Mouse (Mus musculus) CH12.LX (cell line): ENCODE results near the gene Prr5. TPM values are rescaled to one million over a fixed set of nuclear protein-coding genes. Genes with fewer than 3 reads are reported as not detected.

Experiments
- DNase-seq: peaks from one replicate; pipeline ENCODE4 v3.0.0-alpha.2; 2013; ENCODE audit errors: extremely low read depth
- H3K27ac ChIP-seq: 2 replicates; pipeline ENCODE4 v1.5.1; 2012; ENCODE audit warnings: low read depth, mild to moderate bottlenecking, control low read depth, moderate library complexity; ENCODE audit not compliant: insufficient read depth
- H3K27me3 ChIP-seq: replicated peaks from 2 replicates; pipeline ENCODE3; 2012; ENCODE audit warnings: inconsistent platforms
- H3K36me3 ChIP-seq, 2 experiments: replicated peaks in 1 of 2; 2 replicates each; pipeline versions ENCODE3 to v1.6.1; 2012; ENCODE audit warnings: inconsistent platforms in 1 of 2, low read length in 1 of 2, mild to moderate bottlenecking in 1 of 2, mixed read lengths in 1 of 2, moderate library complexity in 1 of 2; ENCODE audit not compliant: control insufficient read depth in 1 of 2, insufficient read depth in 1 of 2
- H3K4me1 ChIP-seq, 2 experiments: 2 replicates each; pipeline ENCODE4 v1.6.1; 2012; ENCODE audit warnings: inconsistent platforms in 1 of 2, moderate library complexity in 1 of 2; ENCODE audit not compliant: insufficient read depth in 2 of 2, control insufficient read depth in 1 of 2
- H3K4me2 ChIP-seq: 2 replicates; pipeline ENCODE4 v1.6.1; 2012; ENCODE audit warnings: low read depth, mild to moderate bottlenecking, control low read depth; ENCODE audit not compliant: poor library complexity, insufficient read depth, severe bottlenecking
- H3K4me3 ChIP-seq, 3 experiments: fragments of 150-350 bp in 1 of 3; sonication (generic) in 1 of 3; replicated peaks in 1 of 3; 2 replicates each; pipeline versions ENCODE3 to v1.5.1; 2011 to 2012; ENCODE audit warnings: low read depth in 2 of 3, low read length in 2 of 3, mild to moderate bottlenecking in 2 of 3, moderate library complexity in 2 of 3, control low read depth in 1 of 3, improper control_type of control experiment in 1 of 3, inconsistent platforms in 1 of 3, mixed read lengths in 1 of 3; ENCODE audit not compliant: poor library complexity in 1 of 3
- H3K79me2 ChIP-seq: replicated peaks from 2 replicates; pipeline ENCODE4 v1.6.1; 2012; ENCODE audit warnings: mild to moderate bottlenecking, moderate library complexity; ENCODE audit not compliant: control insufficient read depth, poor library complexity, insufficient read depth, severe bottlenecking; ENCODE audit errors: extremely low read depth
- H3K9ac ChIP-seq: 2 replicates; pipeline ENCODE4 v1.6.1; 2012; ENCODE audit warnings: low read depth, mild to moderate bottlenecking, control low read depth, moderate library complexity; ENCODE audit not compliant: insufficient read depth
- H3K9me3 ChIP-seq: replicated peaks from 2 replicates; pipeline ENCODE3; 2012; ENCODE audit warnings: low read length, inconsistent platforms, mixed read lengths
- CHD2 ChIP-seq: IDR thresholded peaks from 2 replicates; pipeline ENCODE4 v1.6.1; 2011; ENCODE audit warnings: low read length, improper control_type of control experiment
- CTCF ChIP-seq, 2 experiments: IDR thresholded peaks in 1 of 2; conservative IDR thresholded peaks in 1 of 2; 2 replicates each; pipeline ENCODE4 v1.5.1; 2011 to 2012; ENCODE audit warnings: low read depth in 2 of 2, low read length in 2 of 2, improper control_type of control experiment in 1 of 2, inconsistent platforms in 1 of 2, mild to moderate bottlenecking in 1 of 2, moderate library complexity in 1 of 2
- ELF1 ChIP-seq: IDR thresholded peaks from 2 replicates; pipeline ENCODE4 v1.6.1; 2014; ENCODE audit warnings: low read depth, mild to moderate bottlenecking, inconsistent platforms, low read length, improper control_type of control experiment
- ETS1 ChIP-seq: conservative IDR thresholded peaks from 2 replicates; pipeline ENCODE4 v1.6.1; 2012; ENCODE audit warnings: low read depth, mild to moderate bottlenecking, inconsistent platforms, low read length, improper control_type of control experiment, moderate library complexity
- HCFC1 ChIP-seq: IDR thresholded peaks from 2 replicates; pipeline ENCODE4 v1.6.1; 2012; ENCODE audit warnings: low read depth, mild to moderate bottlenecking, inconsistent platforms, low read length, improper control_type of control experiment
- IRF4 ChIP-seq: IDR thresholded peaks from 2 replicates; pipeline ENCODE4 v1.6.1; 2014; ENCODE audit warnings: low read depth, mild to moderate bottlenecking, inconsistent platforms, low read length, improper control_type of control experiment
- JUND ChIP-seq: conservative IDR thresholded peaks from 2 replicates; pipeline ENCODE4 v1.6.1; 2011; ENCODE audit warnings: low read depth, low read length, improper control_type of control experiment
- KAT2A ChIP-seq: IDR thresholded peaks from 2 replicates; pipeline ENCODE4 v1.6.1; 2012; ENCODE audit warnings: low read length, improper control_type of control experiment, inconsistent platforms; ENCODE audit not compliant: insufficient replicate concordance
- MAFK ChIP-seq: IDR thresholded peaks from 2 replicates; pipeline ENCODE4 v1.6.1; 2011; ENCODE audit warnings: low read length, improper control_type of control experiment; ENCODE audit not compliant: insufficient replicate concordance
- MAX ChIP-seq: IDR thresholded peaks from 2 replicates; pipeline ENCODE4 v1.6.1; 2011; ENCODE audit warnings: low read length, improper control_type of control experiment
- MAZ ChIP-seq: IDR thresholded peaks from 2 replicates; pipeline ENCODE4 v1.6.1; 2012; ENCODE audit warnings: low read depth, mild to moderate bottlenecking, inconsistent platforms, low read length, improper control_type of control experiment, moderate library complexity
- MXI1 ChIP-seq: IDR thresholded peaks from 2 replicates; pipeline ENCODE4 v1.6.1; 2011; ENCODE audit warnings: mild to moderate bottlenecking, low read depth, low read length, improper control_type of control experiment
- MYC ChIP-seq: IDR thresholded peaks from 2 replicates; pipeline ENCODE4 v1.6.1; 2011; ENCODE audit warnings: low read depth, mild to moderate bottlenecking, improper control_type of control experiment, low read length
- NRF1 ChIP-seq: IDR thresholded peaks from 2 replicates; pipeline ENCODE4 v1.6.1; 2014; ENCODE audit warnings: low read depth, mild to moderate bottlenecking, inconsistent platforms, low read length, improper control_type of control experiment, moderate library complexity
- PAX5 ChIP-seq: IDR thresholded peaks from 2 replicates; pipeline ENCODE4 v1.6.1; 2012; ENCODE audit warnings: low read length, inconsistent platforms, mixed read lengths
- RAD21 ChIP-seq: IDR thresholded peaks from 2 replicates; pipeline ENCODE4 v1.6.1; 2011; ENCODE audit warnings: low read depth, mild to moderate bottlenecking, low read length, improper control_type of control experiment, moderate library complexity
- RCOR1 ChIP-seq: conservative IDR thresholded peaks from 2 replicates; pipeline ENCODE4 v1.6.1; 2012; ENCODE audit warnings: low read depth, mild to moderate bottlenecking, inconsistent platforms, low read length, improper control_type of control experiment
- TBP ChIP-seq: conservative IDR thresholded peaks from 2 replicates; pipeline ENCODE4 v1.6.1; 2011; ENCODE audit warnings: low read depth, low read length, improper control_type of control experiment
- TCF12 ChIP-seq: IDR thresholded peaks from 2 replicates; pipeline ENCODE4 v1.6.1; 2014; ENCODE audit warnings: low read depth, mild to moderate bottlenecking, inconsistent platforms, low read length, improper control_type of control experiment
- USF1 ChIP-seq: IDR thresholded peaks from 2 replicates; pipeline ENCODE4 v1.6.1; 2014; ENCODE audit warnings: low read depth, mild to moderate bottlenecking, inconsistent platforms, low read length, improper control_type of control experiment
- USF2 ChIP-seq: conservative IDR thresholded peaks from 2 replicates; pipeline ENCODE4 v1.6.1; 2011; ENCODE audit warnings: low read depth, low read length, improper control_type of control experiment
- ZKSCAN1 ChIP-seq: IDR thresholded peaks from 2 replicates; pipeline ENCODE4 v1.6.1; 2012; ENCODE audit warnings: low read depth, inconsistent platforms, low read length, improper control_type of control experiment, borderline replicate concordance
- ZNF384 ChIP-seq: IDR thresholded peaks from 2 replicates; pipeline ENCODE4 v1.6.1; 2012; ENCODE audit warnings: low read depth, low read length, improper control_type of control experiment, inconsistent platforms
- dilution Hi-C: fragments of 300-500 bp; cut with MboI; formaldehyde crosslinking; loops from 2 replicates; pipeline ENCODE4 v1.14.3; 2020; ENCODE audit warnings: low sequenced_read_pairs; ENCODE audit not compliant: extremely low pct_unique_long_range_greater_than_20kb, extremely low pct_ligation_motif_present
- in situ Hi-C: fragments of 300-500 bp; cut with MboI; formaldehyde crosslinking; loops from 3 replicates; pipeline ENCODE4 v1.14.3; 2019; ENCODE audit warnings: low sequenced_read_pairs, low pct_ligation_motif_present, low pct_unique_long_range_greater_than_20kb, mixed read lengths
- polyA plus RNA-seq: library from polyadenylated mRNA; unstranded; fragments of >175 nt; gene quantifications from 2 replicates; pipeline ENCODE4 v1.2.1, GENCODE M21; 2012; ENCODE audit warnings: low read depth; ENCODE audit not compliant: insufficient read length
- total RNA-seq, 2 experiments: library from RNA; depleted of rRNA; stranded (reverse); fragments of 300-350 nt in 1 of 2; fragments of >200 nt in 1 of 2; gene quantifications; 2 replicates each; pipeline ENCODE4 v1.2.3; 2012 to 2014

The Prr5 gene
- total and polyA plus RNA-seq, 3 experiments = 11.6 to 68.2 (median 19.7) TPM

- in situ Hi-C loops = no loop called here
- peak; percentile 66 for TF ChIP-seq MAFK
- TF ChIP-seq ELF1 = no peak
- H3K4me1 ChIP-seq = peaks cover 5 to 33% of the 10 kb centered on the region in 2 experiments
- no peaks in the 10 kb centered on the region for H3K27me3 ChIP-seq
- dilution Hi-C loops = no loop called here
- no peak overlapping the region for H3K4me3 ChIP-seq
- H3K4me2 ChIP-seq = no peak overlapping the region
- peaks cover 3% of the 10 kb centered on the region for H3K9me3 ChIP-seq
- no peak overlapping the region for H3K9ac ChIP-seq
- no peak for DNase-seq
- H3K36me3 ChIP-seq = peaks cover 88 to 100% of the 10 kb centered on the region in 2 experiments
- no peak overlapping the region for H3K27ac ChIP-seq
- H3K79me2 ChIP-seq = peaks cover 20% of the 10 kb centered on the region
Observed at GRCm38 (mm10) chr15:84691513-84691912, 22.1 kb downstream of the Prr5 start.

- TF ChIP-seq ELF1 (no peak), USF2 (no peak), CTCF (conservative IDR thresholded peaks at IDR 0.05 in 1 of 2, IDR thresholded peaks at IDR 0.05 in 1 of 2; ENCODE audit: low read depth in 2 of 2, low read length in 2 of 2) (peak in 1 of 2 experiments; percentile 5; a peak in 1 of 4 replicates), MYC (no peak)
- Histone ChIP-seq H3K27ac (no peak overlapping the region), H3K36me3 (peaks cover 96 to 100% of the 10 kb centered on the region in 2 experiments), H3K9ac (no peak overlapping the region), H3K9me3 (peaks cover 3% of the 10 kb centered on the region), H3K27me3 (no peaks in the 10 kb centered on the region), H3K4me2 (no peak overlapping the region), H3K4me1 (peaks cover 0 to 23% of the 10 kb centered on the region in 2 experiments; a peak in 2 of 4 replicates), H3K4me3 (no peak overlapping the region), H3K79me2 (peaks cover 9% of the 10 kb centered on the region)
- DNase-seq = no peak
- dilution Hi-C loops = no loop called here
- in situ Hi-C loops = no loop called here
Observed at GRCm38 (mm10) chr15:84692645-84693044, 23.2 kb downstream of the Prr5 start.

- H3K36me3 ChIP-seq = peaks cover 81 to 100% of the 10 kb centered on the region in 2 experiments
- H3K27ac ChIP-seq = no peak overlapping the region
- dilution Hi-C loops (no loop called here), in situ Hi-C loops (no loop called here)
- no peak overlapping the region for H3K4me2 ChIP-seq
- DNase-seq = no peak
- peaks cover 2 to 34% of the 10 kb centered on the region in 2 experiments; a peak in 3 of 4 replicates for H3K4me1 ChIP-seq
- no peaks in the 10 kb centered on the region for H3K27me3 ChIP-seq
- no peak overlapping the region for H3K9ac ChIP-seq
- no peak overlapping the region for H3K4me3 ChIP-seq
- H3K9me3 ChIP-seq = peaks cover 3% of the 10 kb centered on the region
- peaks cover 7% of the 10 kb centered on the region for H3K79me2 ChIP-seq
- TF ChIP-seq USF1 (no peak), IRF4 (no peak), KAT2A (no peak), HCFC1 (no peak), ZNF384 (no peak), MAX (no peak), MAFK (no peak), ETS1 (no peak), RAD21 (no peak), TCF12 (no peak), ZKSCAN1 (no peak), MXI1 (no peak), CHD2 (no peak), RCOR1 (no peak), NRF1 (no peak), TBP (no peak), JUND (no peak), PAX5 (no peak), MAZ (no peak)
- TF ChIP-seq, all 38 proteins: peak for 0
Observed at GRCm38 (mm10) chr15:84696021-84696420, 26.6 kb downstream of the Prr5 start.
